Mouse (Mus musculus) neural tube, embryonic 13.5 days (tissue): ENCODE data around the gene Stra8. TPM values are rescaled to one million over a fixed set of nuclear protein-coding genes. Genes with fewer than 3 reads are reported as not detected.

Experiments
- ATAC-seq: fragments of 200-750 bp; cut with Nextera tagmentation; 2 replicates; pipeline ENCODE4 v1.8.0; 2017; ENCODE audit warnings: low read depth, mild to moderate bottlenecking, moderate TSS enrichment, moderate library complexity
- H3K27ac ChIP-seq: fragments of 300-500 bp; sonication (generic); replicated peaks from 2 replicates; pipeline ENCODE4 v1.5.1; 2015; ENCODE audit warnings: moderate library complexity, mild to moderate bottlenecking, inconsistent platforms
- H3K27me3 ChIP-seq: fragments of 300-500 bp; sonication (generic); 2 replicates; pipeline ENCODE4 v1.6.1; 2015; ENCODE audit warnings: mild to moderate bottlenecking, inconsistent platforms
- H3K36me3 ChIP-seq: fragments of 300-500 bp; sonication (generic); 2 replicates; pipeline ENCODE4 v1.6.1; 2015; ENCODE audit warnings: mild to moderate bottlenecking, inconsistent platforms
- H3K4me1 ChIP-seq: fragments of 300-500 bp; sonication (generic); replicated peaks from 2 replicates; pipeline ENCODE4 v1.6.1; 2015; ENCODE audit warnings: inconsistent platforms
- H3K4me2 ChIP-seq: fragments of 300-500 bp; sonication (generic); 2 replicates; pipeline ENCODE4 v1.6.1; 2015; ENCODE audit warnings: inconsistent platforms, mild to moderate bottlenecking, moderate library complexity
- H3K4me3 ChIP-seq: fragments of 300-500 bp; sonication (generic); 2 replicates; pipeline ENCODE4 v1.5.1; 2015; ENCODE audit warnings: mild to moderate bottlenecking, inconsistent platforms
- H3K9ac ChIP-seq: fragments of 300-500 bp; sonication (generic); 2 replicates; pipeline ENCODE4 v1.6.1; 2015; ENCODE audit warnings: moderate library complexity, mild to moderate bottlenecking, inconsistent platforms
- H3K9me3 ChIP-seq: fragments of 300-500 bp; sonication (generic); 2 replicates; pipeline ENCODE4 v1.6.1; 2016; ENCODE audit warnings: inconsistent platforms
- WGBS: fragments of 180-500 bp; shearing (Covaris S2); methylation state at CpG from one replicate; pipeline ENCODE4 v1.1.7; 2015; 5-methylcytosine and 5-hydroxymethylcytosine counted together
- polyA plus RNA-seq: library from polyadenylated mRNA; unstranded; fragments of >200 nt; fragmentation: Nextera tagmentation; extraction: Ambion mirVana; gene quantifications from 2 replicates; pipeline ENCODE4 v1.2.1, GENCODE M21; 2015

The Stra8 gene
- polyA plus RNA-seq, 1 experiment from 2014 or later = not detected

DNA sequence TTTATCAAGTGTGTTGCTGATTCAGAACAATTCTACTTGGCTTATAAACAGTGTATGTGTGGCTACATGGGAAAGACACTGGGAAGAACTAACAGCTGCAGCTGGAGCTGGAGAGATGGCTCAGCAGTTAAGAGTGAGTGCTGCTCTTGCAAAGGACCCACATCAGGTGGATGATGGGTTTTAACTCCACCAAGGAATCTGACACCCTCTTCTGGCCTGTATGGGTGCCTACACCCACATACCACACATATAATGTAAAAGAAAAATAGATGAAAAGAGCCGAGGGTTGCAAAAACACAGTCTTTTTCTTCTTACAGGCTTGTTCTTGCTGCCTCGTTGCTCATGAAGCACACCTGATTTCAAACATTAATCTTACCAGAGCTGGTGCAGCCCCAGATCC, 13.8 kb upstream of the Stra8 start:
- WGBS = 84% methylated on average over 2 of the region's 2 CpGs
- ATAC-seq = no peak
- peaks cover 72% of the 10 kb centered on the region for H3K36me3 ChIP-seq

DNA sequence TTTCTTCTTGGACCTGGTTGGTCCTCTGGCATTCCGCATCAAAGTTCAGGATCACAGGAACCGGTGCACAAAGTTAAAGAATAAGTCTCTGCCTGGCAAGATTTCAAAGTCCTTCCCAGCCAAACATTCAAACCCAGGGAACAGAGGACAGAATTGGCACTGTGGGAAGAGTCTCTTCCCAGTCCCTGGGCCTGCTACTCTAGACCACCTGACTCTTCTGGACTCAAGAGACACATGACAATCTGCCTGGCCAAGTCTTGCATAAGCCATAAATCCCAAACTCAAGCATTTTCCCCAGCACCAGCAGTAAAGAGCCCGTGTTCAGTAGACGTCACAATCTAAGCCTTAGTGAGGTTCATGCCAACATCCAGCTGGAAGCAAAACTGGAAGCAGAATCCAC, 13.3 kb upstream of the Stra8 start:
- Histone ChIP-seq H3K4me2 (no peak overlapping the region), H3K9ac (no peak overlapping the region), H3K36me3 (peaks cover 66% of the 10 kb centered on the region), H3K4me3 (no peak overlapping the region), H3K27ac (no peak overlapping the region), H3K9me3 (no peaks in the 10 kb centered on the region), H3K4me1 (peaks cover 18% of the 10 kb centered on the region), H3K27me3 (no peaks in the 10 kb centered on the region)
- 92% methylated on average over 4 of the region's 4 CpGs for WGBS
- no peak for ATAC-seq

More for the DNA sequence above, 13.8 kb upstream of the Stra8 start:
- H3K4me1 ChIP-seq = peaks cover 18% of the 10 kb centered on the region
- H3K4me3 ChIP-seq = no peak overlapping the region
- no peaks in the 10 kb centered on the region for H3K27me3 ChIP-seq
- H3K27ac ChIP-seq = no peak overlapping the region
- H3K9me3 ChIP-seq = no peaks in the 10 kb centered on the region
- H3K9ac ChIP-seq = no peak overlapping the region
- no peak overlapping the region for H3K4me2 ChIP-seq

DNA sequence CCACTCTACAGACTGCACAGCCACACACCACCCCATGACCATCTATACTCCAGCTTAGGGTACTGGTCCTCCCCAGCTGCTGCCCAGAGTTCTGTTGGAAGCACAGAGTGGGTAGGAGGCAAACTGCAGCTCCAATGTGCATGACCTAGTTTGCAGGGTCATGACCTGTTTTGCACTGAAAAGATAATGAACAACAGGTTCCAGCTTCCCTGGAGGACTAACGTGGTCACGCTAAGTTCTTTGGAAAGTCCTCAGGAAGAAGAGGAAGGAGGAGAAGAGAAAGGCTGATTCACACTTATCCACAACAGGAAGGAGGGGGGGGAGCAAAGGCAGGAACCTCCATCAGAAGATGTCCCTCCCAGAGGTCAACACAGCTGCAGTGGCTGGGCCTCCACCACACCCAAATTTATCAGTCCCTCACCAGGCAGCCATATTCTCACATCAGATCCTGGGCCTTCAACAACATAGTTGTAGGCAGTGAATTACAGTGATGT, 12.8 kb upstream of the Stra8 start:
- no peaks in the 10 kb centered on the region for H3K9me3 ChIP-seq
- H3K27me3 ChIP-seq = no peaks in the 10 kb centered on the region
- no peak overlapping the region for H3K4me2 ChIP-seq
- H3K4me1 ChIP-seq = peaks cover 18% of the 10 kb centered on the region
- no peak overlapping the region for H3K27ac ChIP-seq
- H3K4me3 ChIP-seq = no peak overlapping the region
- no peak overlapping the region for H3K9ac ChIP-seq
- WGBS = 68% methylated on average over 2 of the region's 2 CpGs
- no peak for ATAC-seq
- H3K36me3 ChIP-seq = peaks cover 61% of the 10 kb centered on the region

DNA sequence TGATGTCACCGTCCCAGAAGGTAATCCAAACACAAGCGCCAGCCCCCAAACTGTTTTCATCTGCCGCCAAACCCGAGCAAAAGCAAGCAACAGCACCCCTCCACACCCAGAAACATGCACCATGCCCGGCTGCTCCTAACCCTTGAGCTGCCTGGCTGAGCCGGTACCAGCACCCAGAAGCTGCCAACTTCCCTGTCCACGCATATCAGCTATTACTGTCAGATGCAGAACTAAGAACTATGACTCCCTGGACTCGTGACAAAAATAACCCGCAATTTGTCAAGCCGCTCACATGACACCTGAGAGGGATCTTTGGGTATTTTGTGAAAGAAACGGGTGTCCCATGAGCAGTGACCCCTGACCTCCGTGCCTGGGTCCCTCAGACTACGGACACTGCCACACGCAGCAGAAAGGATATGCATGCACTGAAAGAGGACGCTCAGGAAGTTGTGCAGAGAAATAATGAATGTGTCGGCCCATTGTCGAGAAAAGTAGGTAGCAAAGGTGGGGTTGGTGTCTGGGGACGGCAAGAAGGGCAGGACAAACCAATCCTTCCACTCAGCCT, 12.2 kb upstream of the Stra8 start:
- ATAC-seq = no peak
- Histone ChIP-seq H3K4me1 (peaks cover 18% of the 10 kb centered on the region), H3K4me2 (no peak overlapping the region), H3K4me3 (no peak overlapping the region), H3K9me3 (no peaks in the 10 kb centered on the region), H3K36me3 (peaks cover 56% of the 10 kb centered on the region), H3K27me3 (no peaks in the 10 kb centered on the region), H3K27ac (no peak overlapping the region), H3K9ac (no peak overlapping the region)
- 88% methylated on average over 18 of the region's 18 CpGs for WGBS

DNA sequence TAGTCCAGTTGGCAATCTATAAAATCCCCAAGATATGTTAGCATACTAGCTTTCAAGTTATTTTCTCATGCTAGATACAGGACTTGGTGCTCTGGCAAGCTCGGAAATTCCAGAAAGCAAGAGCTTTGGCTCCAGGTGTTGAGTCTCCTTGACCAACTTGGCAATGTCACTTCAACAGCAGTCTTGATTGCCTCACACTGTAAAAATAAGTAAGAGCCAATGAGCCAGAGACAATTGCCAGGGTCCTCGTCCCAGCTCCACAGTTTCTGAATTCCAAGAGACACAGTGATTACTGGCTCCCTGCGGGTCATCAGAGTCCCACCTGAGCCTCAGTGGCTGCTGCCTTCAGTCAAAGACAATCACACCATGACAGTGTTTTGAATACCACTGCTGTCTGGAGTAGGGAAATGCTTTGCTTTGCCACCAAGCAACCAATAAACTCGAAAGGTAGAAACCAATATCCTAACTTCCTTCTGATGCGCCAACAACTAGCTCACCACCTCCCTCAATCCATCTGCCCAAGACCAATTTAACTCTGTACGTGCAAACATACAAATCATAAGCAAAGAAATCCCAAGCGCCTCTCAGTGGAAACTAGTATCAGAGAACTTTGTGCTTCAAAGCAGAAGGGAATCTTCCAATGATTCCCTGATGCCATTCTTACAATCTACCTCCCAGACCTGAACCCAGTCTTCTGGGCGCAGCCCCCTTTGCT, 10.2 kb upstream of the Stra8 start:
- 44% methylated on average over 8 of the region's 8 CpGs for WGBS

DNA sequence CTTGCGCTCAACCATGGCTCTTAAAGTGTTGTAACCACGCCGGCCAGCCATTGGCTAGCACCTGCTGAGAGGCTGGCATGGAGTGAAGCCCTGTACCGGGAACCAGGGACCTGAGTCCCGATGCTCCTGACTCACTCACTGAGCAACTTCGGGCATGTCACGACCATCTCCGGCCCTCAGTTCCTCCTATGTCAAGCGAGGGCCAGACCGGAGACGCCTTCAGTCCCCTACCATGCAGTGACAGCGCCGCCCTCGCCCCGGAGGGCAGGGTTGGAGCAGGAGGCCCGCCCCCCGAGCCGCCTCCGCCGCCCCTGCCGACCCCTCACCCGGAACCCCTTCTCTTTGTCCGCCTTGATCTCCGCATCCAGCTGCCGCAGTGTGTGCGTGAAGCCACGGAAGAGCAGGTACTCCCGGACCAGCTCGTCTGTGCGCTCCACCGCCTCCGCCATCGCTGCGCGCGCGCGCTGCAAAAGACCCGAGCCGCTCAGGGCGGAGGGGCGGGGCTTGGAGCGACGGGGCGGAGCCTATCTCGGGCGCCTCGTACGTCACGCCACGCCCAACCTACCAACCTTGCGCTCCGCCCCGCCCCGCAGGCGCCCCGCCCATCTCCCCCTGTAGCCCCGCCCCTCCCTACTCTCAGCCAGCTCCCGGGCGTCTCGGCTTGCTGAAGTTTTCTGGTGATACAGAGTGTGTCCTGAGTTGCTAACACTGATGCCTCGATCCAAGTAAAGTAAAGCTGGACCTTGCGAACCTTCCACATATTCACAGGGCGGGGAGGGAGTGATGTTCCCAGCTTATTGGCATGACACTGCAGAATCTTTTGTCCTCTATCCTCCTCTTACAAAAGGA, 9.4 kb upstream of the Stra8 start, which contains the start of gene Wdr91:
Wdr91 (minus strand) TSS at position 506 of the 849 bp plus-strand sequence.
- peak within 1 kb of the TSS; percentile 81 for H3K9ac ChIP-seq
- peaks cover 28% of the 10 kb centered on the region for H3K36me3 ChIP-seq
- H3K27me3 ChIP-seq = no peaks in the 10 kb centered on the region
- H3K9me3 ChIP-seq = no peaks in the 10 kb centered on the region
- H3K4me3 ChIP-seq = peak within 1 kb of the TSS; percentile 70
- peak within 1 kb of the TSS; percentile 91 for H3K27ac ChIP-seq
- peak within 1 kb of the TSS; percentile 73 for H3K4me2 ChIP-seq
- peak; percentile 96 for ATAC-seq
- WGBS = under 1% methylated on average over 64 of the region's 64 CpGs
- peaks cover 18% of the 10 kb centered on the region for H3K4me1 ChIP-seq

More for the DNA sequence above, 10.2 kb upstream of the Stra8 start:
- no peak for ATAC-seq
- Histone ChIP-seq H3K9me3 (no peaks in the 10 kb centered on the region), H3K4me3 (peak overlapping the region; percentile 70), H3K27me3 (no peaks in the 10 kb centered on the region), H3K27ac (peak overlapping the region; percentile 91), H3K9ac (peak overlapping the region; percentile 81), H3K4me2 (peak overlapping the region; percentile 73), H3K36me3 (peaks cover 36% of the 10 kb centered on the region), H3K4me1 (peaks cover 18% of the 10 kb centered on the region)

DNA sequence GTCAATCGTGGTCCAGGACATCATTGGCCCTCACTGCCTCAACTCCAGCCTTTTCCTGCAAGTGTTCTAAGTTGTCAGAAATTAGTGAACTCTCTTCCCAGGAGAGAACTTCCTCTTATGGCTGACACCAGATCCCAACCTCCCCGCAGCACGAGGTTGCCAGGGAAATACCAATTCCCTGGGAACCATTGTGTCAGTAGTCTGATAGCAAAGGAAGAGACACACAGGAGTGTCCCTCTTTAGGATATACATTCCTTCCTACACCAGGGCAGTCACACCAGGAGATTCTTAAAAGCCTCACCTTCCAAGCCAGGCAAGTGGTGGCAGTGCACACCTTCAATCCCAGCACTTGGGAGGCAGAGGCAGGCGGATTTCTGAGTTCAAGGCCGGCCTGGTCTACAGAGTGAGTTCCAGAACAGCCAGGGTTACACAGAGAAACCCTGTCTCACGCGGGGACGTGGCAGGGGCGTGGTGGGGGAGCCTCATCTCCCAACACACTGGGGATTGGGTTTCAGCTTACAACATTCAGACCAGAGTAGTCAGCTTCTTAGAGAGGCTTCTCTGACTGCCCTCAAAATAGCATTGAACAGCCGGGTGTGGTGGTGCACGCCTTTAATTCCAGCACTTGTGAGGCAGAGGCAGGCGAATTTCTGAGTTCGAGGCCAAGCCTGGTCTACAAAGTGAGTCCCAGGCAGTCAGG, 6.5 kb upstream of the Stra8 start:
- H3K4me1 ChIP-seq = peaks cover 18% of the 10 kb centered on the region
- no peak overlapping the region for H3K9ac ChIP-seq
- 83% methylated on average over 13 of the region's 13 CpGs for WGBS
- no peak overlapping the region for H3K27ac ChIP-seq
- 0 out of 2 replicates have a peak, but pooled peaks cover 4% of the 10 kb centered on the region for H3K36me3 ChIP-seq
- H3K27me3 ChIP-seq = no peaks in the 10 kb centered on the region
- no peak overlapping the region for H3K4me2 ChIP-seq
- ATAC-seq = no peak
- no peak overlapping the region for H3K4me3 ChIP-seq
- no peaks in the 10 kb centered on the region for H3K9me3 ChIP-seq

DNA sequence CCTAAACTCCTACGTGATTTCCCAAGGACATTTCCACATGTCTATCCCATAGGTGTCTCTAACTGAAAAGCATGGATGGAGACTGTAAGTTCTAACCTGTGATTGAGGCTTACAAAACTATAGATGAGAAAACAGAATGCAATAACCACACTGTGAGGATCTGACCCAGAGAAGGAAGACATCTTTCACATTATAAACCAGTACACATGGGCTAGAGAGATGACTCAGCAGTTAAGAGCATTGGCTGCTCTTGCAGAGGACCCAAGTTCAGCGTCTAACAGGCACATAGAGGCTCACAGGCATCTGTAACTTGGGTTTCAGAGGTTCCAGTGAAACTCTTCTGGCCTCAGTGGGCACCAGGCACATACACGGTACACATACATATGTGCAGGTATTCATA, 5.5 kb upstream of the Stra8 start:
- H3K9ac ChIP-seq = no peak overlapping the region
- H3K36me3 ChIP-seq = no peaks in the 10 kb centered on the region
- H3K27me3 ChIP-seq = no peaks in the 10 kb centered on the region
- H3K4me1 ChIP-seq = peaks cover 8% of the 10 kb centered on the region
- no peak overlapping the region for H3K4me3 ChIP-seq
- no peak for ATAC-seq
- no peak overlapping the region for H3K4me2 ChIP-seq
- no peak overlapping the region for H3K27ac ChIP-seq
- WGBS = 89% methylated on average over 3 of the region's 3 CpGs
- H3K9me3 ChIP-seq = no peaks in the 10 kb centered on the region

DNA sequence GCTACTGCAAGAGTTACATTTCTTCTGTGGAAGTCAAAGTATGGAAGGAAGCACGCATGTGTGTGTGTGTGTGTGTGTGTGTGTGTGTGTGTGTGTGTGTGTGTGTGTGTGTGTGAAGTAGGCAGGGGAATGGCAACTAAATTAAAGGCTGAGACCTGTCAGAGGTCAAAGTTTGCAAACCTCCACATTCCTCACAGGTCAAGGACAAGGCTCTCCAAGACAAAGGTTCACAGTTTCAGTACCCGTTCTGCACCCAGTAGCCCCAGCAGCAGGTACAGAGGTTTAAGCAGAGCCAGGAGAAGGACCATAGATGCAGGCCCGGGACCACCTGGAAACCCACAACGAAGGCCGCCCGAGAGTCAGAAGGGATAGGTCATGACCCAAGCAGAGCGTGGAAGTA, 817 bp upstream of the Stra8 start:
- Histone ChIP-seq H3K36me3 (no peaks in the 10 kb centered on the region), H3K4me3 (no peak overlapping the region), H3K4me1 (no peaks in the 10 kb centered on the region), H3K4me2 (no peak overlapping the region), H3K9ac (no peak overlapping the region), H3K27ac (no peak overlapping the region), H3K9me3 (no peaks in the 10 kb centered on the region), H3K27me3 (no peaks in the 10 kb centered on the region)
- WGBS = 91% methylated on average over 7 of the region's 7 CpGs
- ATAC-seq = no peak

DNA sequence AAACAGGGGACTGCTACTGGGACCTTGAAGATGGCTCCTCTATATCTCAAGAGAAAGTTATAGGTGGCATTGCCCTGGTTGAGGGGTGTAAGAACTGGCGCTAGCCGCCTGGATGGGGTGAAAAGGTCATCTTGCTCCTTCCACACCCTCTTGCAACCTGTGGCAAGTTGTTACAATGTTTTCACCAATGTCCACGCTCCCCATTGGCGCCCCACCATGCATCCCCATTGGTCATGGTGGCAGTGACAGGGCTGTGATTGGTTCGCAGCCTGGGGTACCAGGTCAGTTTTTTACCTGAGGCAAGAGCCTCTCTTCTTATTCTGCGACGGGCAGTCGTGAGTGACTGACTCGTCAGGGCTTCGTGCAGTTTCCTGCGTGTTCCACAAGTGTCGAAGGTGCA, 668 bp downstream of the Stra8 start:
- ATAC-seq = no peak
- 97% methylated on average over 12 of the region's 12 CpGs for WGBS
- no peaks in the 10 kb centered on the region for H3K36me3 ChIP-seq

DNA sequence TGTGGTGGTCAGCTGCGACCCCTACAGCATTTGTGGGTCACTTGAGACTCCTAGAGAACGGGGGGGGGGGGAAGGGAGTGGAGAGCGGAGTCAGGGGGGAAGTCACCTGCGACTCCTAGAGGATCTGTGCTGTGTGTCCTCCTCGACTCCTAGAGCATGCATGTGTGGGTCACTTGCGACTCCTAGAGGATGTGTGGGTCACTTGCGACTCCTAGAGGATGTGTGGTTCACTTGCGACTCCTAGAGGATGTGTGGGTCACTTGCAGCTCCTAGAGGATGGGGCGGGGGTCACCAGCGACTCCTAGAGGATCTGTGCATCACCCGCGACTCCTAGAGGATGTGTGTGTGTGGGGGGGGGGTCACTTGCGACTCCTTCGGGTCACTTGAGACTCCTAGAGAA, 2.0 kb downstream of the Stra8 start:
- Histone ChIP-seq H3K4me2 (no peak overlapping the region), H3K9ac (no peak overlapping the region), H3K9me3 (no peaks in the 10 kb centered on the region), H3K27me3 (no peaks in the 10 kb centered on the region), H3K4me3 (no peak overlapping the region), H3K27ac (no peak overlapping the region), H3K36me3 (no peaks in the 10 kb centered on the region), H3K4me1 (no peaks in the 10 kb centered on the region)
- no peak for ATAC-seq
- WGBS = 61% methylated on average over 13 of the region's 14 CpGs

More for the DNA sequence above, 668 bp downstream of the Stra8 start:
- H3K9ac ChIP-seq = no peak overlapping the region
- H3K4me3 ChIP-seq = no peak overlapping the region
- no peaks in the 10 kb centered on the region for H3K27me3 ChIP-seq
- no peaks in the 10 kb centered on the region for H3K9me3 ChIP-seq
- no peak overlapping the region for H3K27ac ChIP-seq
- H3K4me1 ChIP-seq = no peaks in the 10 kb centered on the region
- no peak overlapping the region for H3K4me2 ChIP-seq
